Mouse (Mus musculus): ENCODE measurements around the gene Grik1. TPM values are rescaled to one million over a fixed set of nuclear protein-coding genes. Genes with fewer than 3 reads are reported as not detected.

Gene Grik1
- polyA plus RNA-seq (2012): not detected in 2 replicates

GRCm38 (mm10) chr16:88290132-88290772, at the start of gene Grik1:
TSS of gene Grik1 (minus strand) at chr16:88290265.
- TF ChIP-seq GATA1 (IDR thresholded peaks at IDR 0.05; ENCODE audit: low read length): no peak

GRCm38 (mm10) chr16:88294209-88294608, 4.1 kb upstream of the Grik1 start:
- TF ChIP-seq GATA1 (IDR thresholded peaks at IDR 0.05; ENCODE audit: low read length): no peak

DNA sequence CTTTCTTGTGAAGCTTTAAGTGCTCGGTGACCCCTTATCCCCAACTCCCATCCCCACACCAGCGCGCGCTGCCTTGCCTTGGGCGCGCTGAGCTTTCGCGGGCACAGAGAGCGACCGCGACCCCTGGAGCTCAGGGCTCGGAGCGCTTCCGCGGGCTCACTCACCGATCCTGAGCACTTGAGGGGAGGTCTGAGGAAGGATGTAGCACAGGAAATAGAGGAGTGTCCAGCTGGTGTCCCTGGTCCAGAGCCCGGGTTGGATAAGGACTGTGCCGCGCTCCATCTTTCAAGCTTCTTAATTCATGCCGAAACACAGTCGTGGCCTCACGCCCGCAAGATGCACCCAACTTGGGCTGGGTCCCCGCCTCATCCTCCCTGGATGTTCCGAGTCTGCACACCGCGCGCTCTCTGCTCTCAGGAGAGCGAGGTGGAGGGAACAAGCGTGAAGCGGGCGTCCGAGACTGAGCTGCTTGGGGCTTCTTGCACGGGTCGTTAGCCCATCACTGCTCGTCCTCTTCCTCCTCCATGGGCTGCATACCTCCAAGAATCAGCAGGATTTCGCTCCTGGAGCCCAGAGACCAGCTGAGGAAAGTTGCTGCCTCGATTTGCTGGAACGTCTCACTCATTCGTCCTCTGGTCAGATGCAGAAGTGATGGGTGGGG, 514 bp downstream of the Grik1 start:
- no peak for TF ChIP-seq GATA1 (IDR thresholded peaks at IDR 0.05; ENCODE audit: low read length)

DNA sequence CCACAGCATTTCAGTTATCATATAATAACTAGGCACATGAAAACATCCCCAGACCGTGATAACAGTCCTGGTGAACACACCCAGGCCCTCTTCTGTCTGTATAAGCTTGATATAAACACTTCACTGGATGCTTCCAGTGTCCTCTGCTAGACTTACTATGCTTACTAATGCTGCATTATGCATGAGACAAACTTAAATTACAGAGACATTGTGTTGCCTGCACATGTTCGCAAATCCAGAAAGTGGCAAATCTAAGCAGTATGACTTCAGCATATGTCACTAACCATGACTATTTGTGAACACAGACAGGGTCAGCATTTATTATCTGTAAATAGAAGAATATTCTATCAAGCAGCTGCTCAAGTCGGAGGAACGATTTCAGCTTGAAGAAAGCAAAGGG, 31.7 kb downstream of the Grik1 start:
- no peak for TF ChIP-seq GATA1 (IDR thresholded peaks at IDR 0.05; ENCODE audit: low read length)

DNA sequence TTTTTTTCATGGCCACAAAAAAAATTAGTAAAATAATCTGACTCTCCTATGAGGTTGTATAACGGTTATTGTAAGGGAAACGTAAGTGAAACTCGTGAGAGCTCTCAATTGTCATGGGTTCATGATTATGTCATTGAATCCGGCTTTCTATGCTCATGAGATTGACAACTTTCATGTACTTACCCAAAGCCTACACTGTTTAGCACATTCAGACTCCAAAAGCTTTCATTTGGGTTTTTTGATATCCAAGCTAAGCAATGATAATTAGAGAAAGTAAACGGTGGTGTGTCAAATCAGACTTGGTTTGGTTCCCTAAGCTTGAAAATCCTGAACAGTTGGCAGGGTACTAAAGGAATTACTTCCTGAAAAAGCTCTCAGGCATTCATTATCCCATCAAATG, 33.0 kb downstream of the Grik1 start:
- TF ChIP-seq GATA1 (IDR thresholded peaks at IDR 0.05; ENCODE audit: low read length): no peak

DNA sequence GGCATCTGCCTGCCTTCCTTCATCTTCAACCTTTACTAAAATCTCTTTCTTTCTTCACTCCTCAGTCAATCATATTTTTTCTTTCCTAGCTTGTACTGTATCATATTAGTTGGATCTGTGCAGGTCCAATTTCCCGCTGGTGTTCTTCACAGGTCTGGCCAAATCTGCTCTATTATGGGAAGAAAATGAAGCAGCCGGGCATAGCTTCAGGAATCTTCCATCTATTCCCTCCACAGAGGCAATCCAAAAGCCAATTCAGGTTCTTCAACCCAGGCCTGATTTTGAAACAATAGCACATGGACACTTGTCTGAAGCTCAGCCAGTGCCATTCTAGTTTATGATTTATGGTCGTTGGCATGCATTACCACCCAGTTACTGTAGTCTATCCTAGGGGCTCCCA, 34.0 kb downstream of the Grik1 start:
- no peak for TF ChIP-seq GATA1 (IDR thresholded peaks at IDR 0.05; ENCODE audit: low read length)

- TF ChIP-seq GATA1 (IDR thresholded peaks at IDR 0.05; ENCODE audit: low read length): no peak
Observed at GRCm38 (mm10) chr16:88252676-88253075, 37.4 kb downstream of the Grik1 start.

GRCm38 (mm10) chr16:88251049-88251448, 39.0 kb downstream of the Grik1 start:
- no peak for TF ChIP-seq GATA1 (IDR thresholded peaks at IDR 0.05; ENCODE audit: low read length)

DNA sequence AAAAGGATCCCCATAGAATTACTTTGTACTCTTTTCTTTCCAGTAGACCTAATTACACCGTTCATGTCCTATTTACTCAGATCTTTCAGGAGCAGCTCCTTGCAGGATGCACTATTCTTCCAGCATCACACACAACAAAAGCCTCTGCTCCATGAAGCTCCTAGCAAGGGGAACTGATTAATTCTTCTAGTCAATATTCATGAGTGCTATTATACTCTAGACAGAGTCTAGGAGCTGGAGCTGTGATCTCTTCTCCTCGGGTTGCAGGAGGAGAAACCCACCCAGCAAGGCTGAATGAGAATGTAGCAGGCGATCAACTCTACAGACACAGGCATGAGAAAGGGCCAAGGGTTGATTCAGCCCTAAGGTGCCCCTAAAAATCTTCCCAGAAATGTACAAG, 40.2 kb downstream of the Grik1 start:
- TF ChIP-seq GATA1 (IDR thresholded peaks at IDR 0.05; ENCODE audit: low read length): no peak

GRCm38 (mm10) chr16:88247586-88247985, 42.5 kb downstream of the Grik1 start:
- no peak for TF ChIP-seq GATA1 (IDR thresholded peaks at IDR 0.05; ENCODE audit: low read length)

GRCm38 (mm10) chr16:88244658-88245057, 45.4 kb downstream of the Grik1 start:
- TF ChIP-seq GATA1 (IDR thresholded peaks at IDR 0.05; ENCODE audit: low read length): no peak

DNA sequence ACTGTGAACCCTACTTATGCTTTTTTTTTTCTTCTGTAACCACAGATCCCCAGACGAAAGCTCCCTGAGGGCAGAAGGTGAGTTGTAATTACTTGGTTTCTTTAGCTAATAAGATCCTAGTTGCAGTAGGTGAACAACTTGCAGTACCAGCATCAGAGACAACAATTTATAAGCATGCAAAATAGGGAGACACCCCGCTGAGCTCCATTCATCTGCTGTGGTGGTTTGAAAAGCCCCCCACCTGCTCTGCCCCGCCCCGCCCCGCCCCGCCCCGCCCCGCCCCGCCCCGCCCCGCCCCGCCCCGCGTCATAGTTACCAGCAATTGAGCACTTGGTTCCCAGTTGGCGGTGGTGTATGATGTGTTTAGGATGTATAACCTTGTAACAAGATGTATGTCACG, 64.4 kb downstream of the Grik1 start:
- no peak for TF ChIP-seq GATA1 (IDR thresholded peaks at IDR 0.05; ENCODE audit: low read length)

- no peak for TF ChIP-seq GATA1 (IDR thresholded peaks at IDR 0.05; ENCODE audit: low read length)
Observed at GRCm38 (mm10) chr16:88221932-88222331, 68.1 kb downstream of the Grik1 start.

GRCm38 (mm10) chr16:88212531-88212930, 77.5 kb downstream of the Grik1 start:
- TF ChIP-seq GATA1 (IDR thresholded peaks at IDR 0.05; ENCODE audit: low read length): no peak

DNA sequence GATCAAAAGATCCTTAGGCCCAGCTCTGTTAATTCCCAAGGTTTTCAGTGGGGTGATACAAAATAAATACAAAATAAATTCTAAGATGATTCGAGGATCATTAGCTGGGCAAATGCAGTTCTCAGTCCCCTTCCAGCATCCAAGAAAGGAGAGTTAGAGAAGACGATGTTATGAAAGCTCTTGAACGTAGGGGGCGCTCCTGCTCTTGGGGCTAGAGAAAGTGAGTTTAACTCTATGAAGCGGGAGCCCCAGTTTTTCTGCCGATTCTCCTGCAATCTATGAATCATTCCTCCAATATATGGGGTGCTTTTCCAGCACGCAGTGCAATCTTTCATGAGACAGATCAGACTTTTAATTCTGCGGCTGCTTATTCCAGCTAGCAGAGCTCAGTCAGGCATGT, 78.2 kb downstream of the Grik1 start:
- TF ChIP-seq GATA1 (IDR thresholded peaks at IDR 0.05; ENCODE audit: low read length): no peak

DNA sequence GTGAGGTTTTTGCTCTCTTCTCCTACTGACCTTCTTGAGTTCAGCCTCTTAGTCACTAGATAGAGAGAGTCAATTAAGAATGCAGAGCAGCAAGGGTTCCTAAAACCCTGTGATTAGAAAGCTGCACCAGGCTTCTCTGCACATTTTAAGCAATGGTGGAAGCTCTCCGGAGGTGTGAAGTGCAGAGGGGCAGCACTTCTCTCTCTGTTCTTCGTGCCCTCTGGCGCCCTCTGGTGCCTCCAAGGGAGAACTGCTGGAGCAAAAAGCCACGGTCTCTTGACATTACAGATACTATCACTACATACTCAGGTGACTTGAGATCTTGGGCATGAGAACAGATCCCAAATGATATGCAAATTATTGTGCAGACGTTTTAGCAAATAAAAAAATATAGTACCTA, 85.7 kb downstream of the Grik1 start:
- no peak for TF ChIP-seq GATA1 (IDR thresholded peaks at IDR 0.05; ENCODE audit: low read length)

- no peak for TF ChIP-seq GATA1 (IDR thresholded peaks at IDR 0.05; ENCODE audit: low read length)
Observed at GRCm38 (mm10) chr16:88203985-88204384, 86.1 kb downstream of the Grik1 start.

Data from G1E-ER4 (cell line).